14 mouse cellular contexts compared by ENCODE assay signal in genomic region chr7:136430085-136431011, GRCm38 (mm10).
A peak's percentile ranks its signal among the peaks of the same experiment; 100 is the strongest.
DNase-seq lines count a peak whose midpoint lies in the region; ATAC-seq and TF ChIP-seq lines count a peak whose summit lies in the region.
"Had no signal": no experiment of that assay in that cellular context is flagged by ENCODE, and none has a peak within 500 bp of the region (broad histone marks: within the 10 kb centered on the region; RNA-seq: fewer than 3 reads in every experiment).

No protein-coding gene starts in this region.

- H3K27ac ChIP-seq in forebrain, embryonic 16.5 days (ENCODE audit: low read length), result no peak overlapping the region
- no peak overlapping the region for H3K27ac ChIP-seq in forebrain, embryonic 10.5 days
- no peak overlapping the region for H3K27ac ChIP-seq in lung, embryonic 14.5 days (ENCODE audit: low read depth)
- H3K27ac ChIP-seq in embryonic facial prominence, embryonic 10.5 days (replicated peaks), result no peak overlapping the region
- peak overlapping the region; percentile 72; the same call in 1 of the 2 replicates for H3K27ac ChIP-seq in neural tube, embryonic 13.5 days (replicated peaks)
- H3K27ac ChIP-seq in liver, embryonic 11.5 days (ENCODE audit: low read depth, low read length), result no peak overlapping the region
- H3K27ac ChIP-seq: liver, embryonic 14.5 days; stomach, embryonic 15.5 days had no signal

- no peak overlapping the region for H3K9ac ChIP-seq in forebrain, embryonic 16.5 days (replicated peaks; ENCODE audit: low read depth, low read length)
- H3K9ac ChIP-seq in lung, embryonic 14.5 days, result no peak overlapping the region
- H3K9ac ChIP-seq in neural tube, embryonic 13.5 days, result no peak overlapping the region
- no peak overlapping the region for H3K9ac ChIP-seq in liver, embryonic 11.5 days (ENCODE audit: low read depth, low read length)
- H3K9ac ChIP-seq: liver, embryonic 14.5 days; stomach, embryonic 15.5 days had no signal

- H3K4me2 ChIP-seq in forebrain, embryonic 16.5 days (ENCODE audit: low read length), result no peak overlapping the region
- H3K4me2 ChIP-seq in lung, embryonic 14.5 days, result no peak overlapping the region
- no peak overlapping the region for H3K4me2 ChIP-seq in neural tube, embryonic 13.5 days
- H3K4me2 ChIP-seq in liver, embryonic 11.5 days, result no peak overlapping the region
- H3K4me2 ChIP-seq: stomach, embryonic 15.5 days had no signal

- H3K4me1 ChIP-seq in forebrain, embryonic 16.5 days (replicated peaks; ENCODE audit: control insufficient read depth, insufficient read depth, low read length), result peaks cover 11% of the 10 kb centered on the region
- H3K4me1 ChIP-seq in forebrain, embryonic 10.5 days, result peaks cover 16% of the 10 kb centered on the region
- H3K4me1 ChIP-seq in lung, embryonic 14.5 days (ENCODE audit: insufficient read depth), result no peaks in the 10 kb centered on the region
- peaks cover 19% of the 10 kb centered on the region for H3K4me1 ChIP-seq in embryonic facial prominence, embryonic 10.5 days
- H3K4me1 ChIP-seq in neural tube, embryonic 13.5 days (replicated peaks), result peaks cover 56% of the 10 kb centered on the region
- no peaks in the 10 kb centered on the region for H3K4me1 ChIP-seq in liver, embryonic 11.5 days (replicated peaks; ENCODE audit: control insufficient read depth, insufficient read depth, low read length)
- H3K4me1 ChIP-seq: stomach, embryonic 15.5 days had no signal

- H3K9me3 ChIP-seq in forebrain, embryonic 16.5 days (ENCODE audit: control insufficient read depth, low read length), result no peaks in the 10 kb centered on the region
- H3K9me3 ChIP-seq in forebrain, embryonic 10.5 days, result no peaks in the 10 kb centered on the region
- H3K9me3 ChIP-seq in lung, embryonic 14.5 days (ENCODE audit: low read depth, low read length), result no peaks in the 10 kb centered on the region
- H3K9me3 ChIP-seq in embryonic facial prominence, embryonic 10.5 days, result no peaks in the 10 kb centered on the region
- no peaks in the 10 kb centered on the region for H3K9me3 ChIP-seq in neural tube, embryonic 13.5 days
- no peaks in the 10 kb centered on the region for H3K9me3 ChIP-seq in liver, embryonic 11.5 days (ENCODE audit: control insufficient read depth, low read length)
- H3K9me3 ChIP-seq: stomach, embryonic 15.5 days had no signal

- H3K4me3 ChIP-seq in forebrain, embryonic 16.5 days (replicated peaks; ENCODE audit: low read length), result no peak overlapping the region
- H3K4me3 ChIP-seq in forebrain, embryonic 10.5 days, result no peak overlapping the region
- H3K4me3 ChIP-seq in lung, embryonic 14.5 days (ENCODE audit: low read depth, low read length), result no peak overlapping the region
- H3K4me3 ChIP-seq in embryonic facial prominence, embryonic 10.5 days, result no peak overlapping the region
- H3K4me3 ChIP-seq in neural tube, embryonic 13.5 days, result no peak overlapping the region
- H3K4me3 ChIP-seq in liver, embryonic 11.5 days (ENCODE audit: low read depth, low read length), result no peak overlapping the region
- H3K4me3 ChIP-seq: stomach, embryonic 15.5 days had no signal

- 0 out of 2 replicates have a peak, but pooled peaks have one; percentile 26 for ATAC-seq in forebrain, embryonic 16.5 days
- ATAC-seq in lung, embryonic 14.5 days (ENCODE audit: insufficient read depth), result peak; percentile 56
- peak; percentile 51; the same call in 1 of the 2 replicates for ATAC-seq in neural tube, embryonic 13.5 days (ENCODE audit: low read depth)
- no peak for ATAC-seq in liver, embryonic 11.5 days (replicated peaks; ENCODE audit: low FRiP score)
- ATAC-seq: Patski had no signal

- H3K27me3 ChIP-seq in forebrain, embryonic 16.5 days (replicated peaks; ENCODE audit: control insufficient read depth, insufficient read depth, low read length), result no peaks in the 10 kb centered on the region; the same call in none of the 2 replicates
- H3K27me3 ChIP-seq in forebrain, embryonic 10.5 days (ENCODE audit: poor library complexity, severe bottlenecking), result peaks cover 78% of the 10 kb centered on the region
- 0 out of 2 replicates have a peak, but pooled peaks cover 2% of the 10 kb centered on the region for H3K27me3 ChIP-seq in lung, embryonic 14.5 days (ENCODE audit: insufficient read depth, low read length)
- H3K27me3 ChIP-seq in embryonic facial prominence, embryonic 10.5 days (replicated peaks; ENCODE audit: low read depth, poor library complexity, severe bottlenecking), result peaks cover 22% of the 10 kb centered on the region
- H3K27me3 ChIP-seq in neural tube, embryonic 13.5 days, result no peaks in the 10 kb centered on the region
- H3K27me3 ChIP-seq in liver, embryonic 11.5 days (replicated peaks; ENCODE audit: control insufficient read depth, insufficient read depth, low read length), result no peaks in the 10 kb centered on the region
- H3K27me3 ChIP-seq: stomach, embryonic 15.5 days had no signal

- no peak for DNase-seq in forebrain, embryonic 10.5 days (ENCODE audit: extremely low spot score, low spot score)
- DNase-seq in lung, embryonic 14.5 days, result peak; percentile 58
- DNase-seq in lung, postnatal 25 days (ENCODE audit: low spot score), result no peak
- peak; percentile 51 for DNase-seq in embryonic facial prominence, embryonic 10.5 days (ENCODE audit: low spot score)
- DNase-seq in liver, embryonic 11.5 days (ENCODE audit: low spot score), result no peak
- DNase-seq in liver, result no peak
- DNase-seq: cerebellum, postnatal 10 days; heart, postnatal 14 days; right cerebral cortex, postnatal 14 days had no signal

- no peaks in the 10 kb centered on the region for H3K36me3 ChIP-seq in forebrain, embryonic 16.5 days (ENCODE audit: control insufficient read depth, insufficient read depth)
- H3K36me3 ChIP-seq in forebrain, embryonic 10.5 days (replicated peaks), result no peaks in the 10 kb centered on the region
- no peaks in the 10 kb centered on the region for H3K36me3 ChIP-seq in lung, embryonic 14.5 days (ENCODE audit: insufficient read depth)
- no peaks in the 10 kb centered on the region for H3K36me3 ChIP-seq in embryonic facial prominence, embryonic 10.5 days (replicated peaks)
- no peaks in the 10 kb centered on the region for H3K36me3 ChIP-seq in neural tube, embryonic 13.5 days
- no peaks in the 10 kb centered on the region for H3K36me3 ChIP-seq in liver, embryonic 11.5 days (ENCODE audit: control insufficient read depth, insufficient read depth, low read length)
- H3K36me3 ChIP-seq: stomach, embryonic 15.5 days had no signal

- TF ChIP-seq CTCF in lung, embryonic 14.5 days (IDR thresholded peaks at IDR 0.05; ENCODE audit: low read depth), result no peak

- WGBS in forebrain, embryonic 16.5 days, result 25% methylated on average over 21 of the region's 21 CpGs
- 36% methylated on average over 21 of the region's 21 CpGs for WGBS in forebrain, embryonic 10.5 days
- 63% methylated on average over 21 of the region's 21 CpGs for WGBS in lung, embryonic 14.5 days
- 46% methylated on average over 21 of the region's 21 CpGs for WGBS in embryonic facial prominence, embryonic 10.5 days
- WGBS in neural tube, embryonic 13.5 days, result 40% methylated on average over 21 of the region's 21 CpGs
- 73% methylated on average over 21 of the region's 21 CpGs for WGBS in liver, embryonic 11.5 days

Comparison
In these comparisons a context has a peak if more than half of its experiments do, and no peak if none do; other contexts are left out.
1. DNase-seq: peak in lung, embryonic 14.5 days (single experiment) and embryonic facial prominence, embryonic 10.5 days (single experiment); none in forebrain, embryonic 10.5 days (single experiment), lung, postnatal 25 days (single experiment), liver, embryonic 11.5 days (single experiment) and liver (single experiment).